Mouse (Mus musculus): ENCODE data around the gene Lrrc23. TPM values are rescaled to one million over a fixed set of nuclear protein-coding genes. Genes with fewer than 3 reads are reported as not detected.
A peak's percentile ranks its signal among the peaks of the same experiment; 100 is the strongest.

The Lrrc23 gene
- polyA plus RNA-seq, 1 experiment from 2014 or later, result 4.5 TPM

DNA sequence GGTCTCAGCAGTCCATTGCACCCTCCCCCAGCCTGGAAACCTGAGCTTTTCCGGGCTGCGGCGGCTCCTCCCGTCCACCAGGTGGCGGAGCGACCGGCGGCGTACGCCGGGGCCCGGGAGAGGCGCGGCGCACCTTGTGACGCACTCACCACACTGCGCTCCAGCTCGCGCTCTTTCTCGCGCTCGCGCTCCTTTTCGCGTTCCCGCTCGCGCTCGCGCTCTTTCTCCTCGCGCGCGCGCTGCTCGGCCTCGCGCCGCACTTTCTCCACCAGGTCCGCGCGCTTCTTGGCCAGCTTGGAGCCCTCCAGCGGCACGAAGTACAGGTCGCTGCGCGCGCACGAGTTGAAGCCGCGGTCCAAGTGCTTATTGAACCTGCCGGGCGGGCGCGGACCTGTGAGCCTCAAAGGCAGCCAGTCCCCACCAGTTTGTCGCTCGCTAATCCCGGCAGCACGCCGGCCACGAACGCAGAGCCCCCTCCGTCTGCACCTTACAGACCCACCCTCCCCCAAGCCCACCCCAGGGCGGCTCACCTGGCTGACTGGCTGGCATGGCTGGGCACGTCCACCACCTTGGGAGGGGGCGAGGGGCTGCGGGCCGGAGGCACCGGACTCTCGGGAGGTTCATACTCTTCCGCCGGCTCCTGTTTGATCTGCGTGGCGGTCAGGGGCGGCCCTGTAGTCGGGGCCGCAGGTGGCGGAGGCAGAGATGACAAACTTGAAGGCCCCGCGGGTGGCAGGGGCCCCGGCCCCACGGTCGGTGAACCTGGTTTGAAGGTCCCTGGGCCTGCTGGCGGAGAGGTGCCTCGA, 33.8 kb downstream of the Lrrc23 start:
- WGBS, result under 1% methylated on average over 84 of the region's 85 CpGs

DNA sequence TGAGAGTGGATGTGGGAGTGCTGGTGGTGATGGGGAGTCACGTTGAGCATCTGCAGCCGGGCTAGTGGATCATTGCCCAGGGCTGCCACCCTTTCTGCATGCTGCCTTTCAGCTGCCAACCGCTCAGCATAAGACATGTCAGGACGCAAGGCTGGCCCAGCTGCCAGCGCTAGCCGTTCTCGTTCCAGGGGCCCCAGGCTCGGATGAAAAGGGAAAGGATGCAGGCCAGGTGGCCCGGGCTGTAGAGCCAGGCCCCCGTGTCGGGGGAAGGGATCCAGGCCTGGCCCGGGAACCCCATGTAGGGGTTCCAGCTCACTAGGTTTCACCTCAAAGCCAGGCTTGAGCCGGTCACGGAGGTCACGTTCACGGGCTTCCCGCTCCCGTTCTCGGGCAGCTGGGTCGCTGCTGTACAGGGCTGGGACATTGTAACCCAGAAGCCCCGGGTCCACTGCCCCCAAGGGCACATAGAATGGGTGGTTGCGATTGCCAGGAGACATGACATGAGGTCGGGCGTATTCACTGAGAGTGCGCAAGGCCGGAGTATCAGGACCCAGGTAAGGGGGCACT, 34.7 kb downstream of the Lrrc23 start:
- ATAC-seq (replicated peaks; ENCODE audit: low FRiP score) (no peak; the same call in 1 of the 2 replicates), DNase-seq (ENCODE audit: low spot score) (no peak)
- WGBS, result 75% methylated on average over 26 of the region's 26 CpGs
- Histone ChIP-seq H3K4me1 (replicated peaks; ENCODE audit: control insufficient read depth, insufficient read depth, low read length) (peaks cover 17% of the 10 kb centered on the region), H3K27ac (ENCODE audit: low read depth, low read length) (no peak overlapping the region; the same call in 1 of the 2 replicates), H3K9me3 (ENCODE audit: control insufficient read depth, low read length) (no peaks in the 10 kb centered on the region), H3K27me3 (ENCODE audit: control insufficient read depth, insufficient read depth, low read length) (no peaks in the 10 kb centered on the region), H3K4me2 (ENCODE audit: low read depth, low read length, severe bottlenecking) (peak overlapping the region; percentile 98), H3K36me3 (ENCODE audit: control insufficient read depth, insufficient read depth, low read length) (peaks cover 11% of the 10 kb centered on the region), H3K9ac (ENCODE audit: low read length) (peak overlapping the region; percentile 44), H3K4me3 (ENCODE audit: low read depth, low read length) (peak overlapping the region; percentile 55)

More for the DNA sequence above, 33.8 kb downstream of the Lrrc23 start:
- Histone ChIP-seq H3K4me3 (ENCODE audit: low read depth, low read length) (peak overlapping the region; percentile 55), H3K9me3 (ENCODE audit: control insufficient read depth, low read length) (no peaks in the 10 kb centered on the region), H3K9ac (ENCODE audit: low read length) (peak overlapping the region; percentile 85), H3K27ac (ENCODE audit: low read depth, low read length) (peak overlapping the region; percentile 72), H3K4me2 (ENCODE audit: low read depth, low read length, severe bottlenecking) (peak overlapping the region; percentile 98), H3K27me3 (ENCODE audit: control insufficient read depth, insufficient read depth, low read length) (no peaks in the 10 kb centered on the region), H3K4me1 (replicated peaks; ENCODE audit: control insufficient read depth, insufficient read depth, low read length) (peaks cover 16% of the 10 kb centered on the region), H3K36me3 (ENCODE audit: control insufficient read depth, insufficient read depth, low read length) (peaks cover 11% of the 10 kb centered on the region)
- DNase-seq (ENCODE audit: low spot score), result peak; percentile 98
- peak; percentile 78 for ATAC-seq (replicated peaks; ENCODE audit: low FRiP score)

DNA sequence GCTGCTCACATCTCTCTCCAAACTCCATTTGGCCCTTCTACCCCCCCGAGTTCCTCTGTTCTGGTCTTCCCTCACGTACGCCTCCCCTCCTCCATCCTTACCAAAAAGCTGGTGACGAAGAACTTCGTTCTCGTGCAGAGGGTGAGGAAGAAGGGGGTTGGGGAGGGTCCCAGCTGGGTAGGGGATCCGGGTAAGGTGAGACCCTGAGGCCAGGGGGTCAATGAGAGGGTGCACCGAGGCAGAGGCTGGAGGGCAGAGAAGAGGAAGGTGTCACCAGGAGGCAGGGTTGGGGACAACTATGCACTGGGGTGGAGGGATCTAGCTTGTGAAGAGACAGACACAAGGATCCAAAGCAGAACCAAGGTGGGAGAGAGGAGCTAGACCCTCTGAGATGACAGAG, 35.9 kb downstream of the Lrrc23 start:
- WGBS, result 92% methylated on average over 8 of the region's 8 CpGs
- no peak for ATAC-seq (replicated peaks; ENCODE audit: low FRiP score)
- H3K4me1 ChIP-seq (replicated peaks; ENCODE audit: control insufficient read depth, insufficient read depth, low read length), result peaks cover 18% of the 10 kb centered on the region
- H3K36me3 ChIP-seq (ENCODE audit: control insufficient read depth, insufficient read depth, low read length), result peaks cover 11% of the 10 kb centered on the region
- no peak overlapping the region for H3K9ac ChIP-seq (ENCODE audit: low read length)
- H3K9me3 ChIP-seq (ENCODE audit: control insufficient read depth, low read length), result no peaks in the 10 kb centered on the region
- H3K4me3 ChIP-seq (ENCODE audit: low read depth, low read length), result no peak overlapping the region
- H3K4me2 ChIP-seq (ENCODE audit: low read depth, low read length, severe bottlenecking), result no peak overlapping the region
- H3K27ac ChIP-seq (ENCODE audit: low read depth, low read length), result no peak overlapping the region
- no peak for DNase-seq (ENCODE audit: low spot score)
- H3K27me3 ChIP-seq (ENCODE audit: control insufficient read depth, insufficient read depth, low read length), result no peaks in the 10 kb centered on the region

DNA sequence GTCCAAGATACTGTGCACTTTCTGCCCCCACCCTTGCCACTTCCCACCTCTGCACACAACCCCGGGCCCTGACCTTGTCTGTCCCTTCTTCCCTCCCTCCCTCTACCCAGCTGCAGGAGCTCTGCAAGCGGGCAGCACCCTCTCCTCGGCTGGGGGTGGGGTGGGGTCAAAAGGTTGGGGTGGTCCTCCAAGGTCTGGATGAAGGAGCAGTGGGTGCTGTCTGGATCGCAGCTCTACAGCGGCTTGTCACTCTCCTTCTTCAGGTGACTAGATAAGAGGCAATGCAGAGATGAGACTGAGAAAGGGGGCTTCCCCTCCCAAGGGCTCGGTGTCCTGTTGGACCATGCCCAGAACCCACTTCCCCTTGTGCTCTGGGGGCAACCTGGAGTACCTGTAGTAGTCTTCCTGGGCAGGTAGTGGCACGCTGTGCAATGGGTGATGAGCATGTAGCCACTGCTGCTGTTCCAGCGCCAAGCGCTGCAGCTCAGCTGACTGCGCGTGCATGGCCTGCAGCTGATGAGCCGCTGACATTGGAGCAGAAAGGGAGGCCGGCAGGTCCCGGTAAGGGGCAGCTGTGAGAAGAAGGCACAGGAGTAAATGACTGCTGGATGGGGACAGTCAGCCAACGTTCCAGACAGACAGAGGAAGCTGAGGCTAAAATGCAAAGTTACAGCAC, 36.5 kb downstream of the Lrrc23 start:
- Histone ChIP-seq H3K4me2 (ENCODE audit: low read depth, low read length, severe bottlenecking) (no peak overlapping the region), H3K4me3 (ENCODE audit: low read depth, low read length) (no peak overlapping the region), H3K27ac (ENCODE audit: low read depth, low read length) (no peak overlapping the region), H3K9ac (ENCODE audit: low read length) (no peak overlapping the region), H3K27me3 (ENCODE audit: control insufficient read depth, insufficient read depth, low read length) (no peaks in the 10 kb centered on the region), H3K4me1 (replicated peaks; ENCODE audit: control insufficient read depth, insufficient read depth, low read length) (peaks cover 18% of the 10 kb centered on the region), H3K36me3 (ENCODE audit: control insufficient read depth, insufficient read depth, low read length) (peaks cover 11% of the 10 kb centered on the region), H3K9me3 (ENCODE audit: control insufficient read depth, low read length) (no peaks in the 10 kb centered on the region)
- DNase-seq (ENCODE audit: low spot score) (no peak), ATAC-seq (replicated peaks; ENCODE audit: low FRiP score) (no peak)
- 96% methylated on average over 15 of the region's 15 CpGs for WGBS

DNA sequence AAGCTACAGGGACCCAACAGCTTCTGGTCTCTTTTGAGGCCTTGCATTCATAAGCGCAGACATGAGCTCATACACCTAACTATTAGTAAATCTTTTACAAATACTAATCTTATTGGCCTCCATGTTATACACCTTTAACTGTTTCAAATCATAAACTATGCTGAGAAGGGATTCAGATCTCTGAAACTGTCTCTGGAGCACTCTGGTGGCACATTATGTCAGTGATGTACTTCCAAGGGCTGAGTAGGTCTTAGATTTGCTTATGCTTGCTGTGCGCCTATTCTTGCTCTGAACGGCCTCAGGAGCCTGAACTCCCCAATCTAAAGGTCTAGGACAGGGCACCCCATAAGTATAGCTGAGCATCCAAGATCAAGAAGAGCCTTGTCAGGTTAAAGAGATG, 37.7 kb downstream of the Lrrc23 start:
- 67% methylated on average over 3 of the region's 3 CpGs for WGBS
- peaks cover 18% of the 10 kb centered on the region for H3K4me1 ChIP-seq (replicated peaks; ENCODE audit: control insufficient read depth, insufficient read depth, low read length)

DNA sequence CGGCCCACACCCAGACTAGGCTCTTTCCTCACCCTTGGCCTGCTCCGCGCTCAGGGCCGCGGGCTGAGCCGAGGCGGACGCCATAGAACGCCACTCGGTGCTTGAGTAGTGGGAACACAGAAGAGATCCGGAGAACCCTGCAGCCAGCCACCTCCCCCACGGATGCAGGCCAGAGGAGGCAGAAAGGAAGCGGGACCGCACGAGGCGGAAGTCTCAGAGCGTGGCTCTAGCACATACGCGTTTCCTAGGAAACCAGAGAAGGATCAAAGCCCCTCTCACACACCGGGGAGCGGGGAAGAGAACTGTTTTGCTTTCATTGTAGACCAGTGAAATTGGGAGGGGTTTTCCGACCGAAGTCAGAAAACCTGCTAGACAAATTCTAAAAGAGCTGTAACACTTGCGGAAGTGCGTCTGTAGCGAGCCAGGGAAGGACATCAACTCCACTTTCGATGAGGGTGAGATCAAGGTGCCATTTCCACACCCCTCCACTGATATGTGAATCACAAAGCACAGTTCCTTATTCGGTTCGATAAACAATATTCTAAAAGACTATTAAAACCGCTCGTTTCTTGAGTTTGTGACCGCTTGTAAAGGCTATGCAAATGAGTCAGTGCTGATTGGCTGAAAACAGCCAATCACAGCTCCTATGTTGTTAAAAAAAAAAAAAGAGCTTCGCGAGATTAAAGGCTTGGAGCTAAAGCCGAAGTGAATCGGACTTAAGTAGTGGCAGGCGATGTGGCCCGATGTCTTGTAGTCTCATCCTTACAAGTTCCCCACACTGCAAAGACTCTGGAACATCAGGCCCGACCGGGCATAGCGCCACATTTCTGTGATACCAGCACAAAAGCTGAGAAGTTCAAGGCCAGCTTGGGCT, 38.4 kb downstream of the Lrrc23 start, which contains the start of gene Grcc10:
Gene Grcc10, minus strand, starts transcription at position 487 of the 874 bp plus-strand sequence.
- DNase-seq (ENCODE audit: low spot score), result peak; percentile 95
- Histone ChIP-seq H3K9me3 (ENCODE audit: control insufficient read depth, low read length) (no peaks in the 10 kb centered on the region), H3K9ac (ENCODE audit: low read length) (peak within 1 kb of the TSS; percentile 94), H3K27me3 (ENCODE audit: control insufficient read depth, insufficient read depth, low read length) (no peaks in the 10 kb centered on the region), H3K27ac (ENCODE audit: low read depth, low read length) (peak within 1 kb of the TSS; percentile 99), H3K36me3 (ENCODE audit: control insufficient read depth, insufficient read depth, low read length) (peaks cover 9% of the 10 kb centered on the region), H3K4me3 (ENCODE audit: low read depth, low read length) (peak within 1 kb of the TSS; percentile 51), H3K4me1 (replicated peaks; ENCODE audit: control insufficient read depth, insufficient read depth, low read length) (peaks cover 11% of the 10 kb centered on the region), H3K4me2 (ENCODE audit: low read depth, low read length, severe bottlenecking) (peak within 1 kb of the TSS; percentile 81)
- ATAC-seq (replicated peaks; ENCODE audit: low FRiP score), result peak; percentile 86
- under 1% methylated on average over 41 of the region's 41 CpGs for WGBS

More for the DNA sequence above, 37.7 kb downstream of the Lrrc23 start:
- no peaks in the 10 kb centered on the region for H3K9me3 ChIP-seq (ENCODE audit: control insufficient read depth, low read length)
- peak overlapping the region; percentile 99 for H3K27ac ChIP-seq (ENCODE audit: low read depth, low read length)
- H3K4me3 ChIP-seq (ENCODE audit: low read depth, low read length), result peak overlapping the region; percentile 51
- ATAC-seq (replicated peaks; ENCODE audit: low FRiP score) (no peak), DNase-seq (ENCODE audit: low spot score) (no peak)
- H3K27me3 ChIP-seq (ENCODE audit: control insufficient read depth, insufficient read depth, low read length), result no peaks in the 10 kb centered on the region
- peak overlapping the region; percentile 81 for H3K4me2 ChIP-seq (ENCODE audit: low read depth, low read length, severe bottlenecking)
- peak overlapping the region; percentile 94 for H3K9ac ChIP-seq (ENCODE audit: low read length)
- peaks cover 9% of the 10 kb centered on the region for H3K36me3 ChIP-seq (ENCODE audit: control insufficient read depth, insufficient read depth, low read length)

DNA sequence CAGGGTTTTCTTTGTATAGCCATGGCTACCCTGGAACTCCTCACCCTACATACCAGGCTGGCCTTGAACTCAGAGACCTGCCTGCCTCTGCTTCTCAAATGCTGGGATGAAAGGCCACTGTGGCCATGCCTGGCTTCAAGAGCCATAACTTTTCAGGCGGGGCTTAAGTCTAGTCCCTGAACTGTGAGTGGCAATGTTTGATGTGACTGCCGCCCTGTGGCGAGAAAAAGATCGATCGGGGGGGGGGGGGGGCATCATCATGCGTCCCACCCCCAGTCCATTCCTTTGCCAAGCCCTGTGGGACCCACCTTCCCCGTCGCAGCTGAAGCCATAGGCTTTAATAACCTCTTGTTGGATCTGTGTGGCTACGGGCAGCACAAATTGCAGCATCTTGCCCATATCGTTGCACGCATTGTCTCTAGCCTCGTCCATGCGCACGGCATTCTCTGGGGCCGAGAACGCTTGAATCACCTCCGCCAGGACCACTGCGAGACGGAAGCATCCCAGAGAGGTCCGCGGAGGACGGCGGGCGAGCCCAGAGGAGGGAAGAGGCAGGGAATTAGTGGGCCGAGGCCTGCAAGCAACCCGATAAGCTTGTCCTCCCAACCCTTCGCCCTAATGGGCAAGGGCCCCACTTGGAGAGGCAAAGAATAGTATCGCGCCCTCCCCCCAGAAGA, 39.2 kb downstream of the Lrrc23 start:
- no peaks in the 10 kb centered on the region for H3K9me3 ChIP-seq (ENCODE audit: control insufficient read depth, low read length)
- H3K4me1 ChIP-seq (replicated peaks; ENCODE audit: control insufficient read depth, insufficient read depth, low read length), result peaks cover 8% of the 10 kb centered on the region; the same call in 1 of the 2 replicates
- H3K27me3 ChIP-seq (ENCODE audit: control insufficient read depth, insufficient read depth, low read length), result no peaks in the 10 kb centered on the region
- peak overlapping the region; percentile 94 for H3K9ac ChIP-seq (ENCODE audit: low read length)
- WGBS, result under 1% methylated on average over 29 of the region's 29 CpGs
- ATAC-seq (replicated peaks; ENCODE audit: low FRiP score) (peak; percentile 37), DNase-seq (ENCODE audit: low spot score) (no peak)
- H3K4me3 ChIP-seq (ENCODE audit: low read depth, low read length), result peak overlapping the region; percentile 51
- H3K4me2 ChIP-seq (ENCODE audit: low read depth, low read length, severe bottlenecking), result peak overlapping the region; percentile 81
- peaks cover 9% of the 10 kb centered on the region for H3K36me3 ChIP-seq (ENCODE audit: control insufficient read depth, insufficient read depth, low read length)
- peak overlapping the region; percentile 99 for H3K27ac ChIP-seq (ENCODE audit: low read depth, low read length)

Data from forebrain, embryonic 11.5 days (tissue).